Mouse (Mus musculus): ENCODE results near the gene Hsd11b1. TPM values are rescaled to one million over a fixed set of nuclear protein-coding genes. Genes with fewer than 3 reads are reported as not detected.
A peak's percentile ranks its signal among the peaks of the same experiment; 100 is the strongest.

The Hsd11b1 gene
- polyA plus RNA-seq, 1 experiment from 2014 or later = 6.9 TPM

DNA sequence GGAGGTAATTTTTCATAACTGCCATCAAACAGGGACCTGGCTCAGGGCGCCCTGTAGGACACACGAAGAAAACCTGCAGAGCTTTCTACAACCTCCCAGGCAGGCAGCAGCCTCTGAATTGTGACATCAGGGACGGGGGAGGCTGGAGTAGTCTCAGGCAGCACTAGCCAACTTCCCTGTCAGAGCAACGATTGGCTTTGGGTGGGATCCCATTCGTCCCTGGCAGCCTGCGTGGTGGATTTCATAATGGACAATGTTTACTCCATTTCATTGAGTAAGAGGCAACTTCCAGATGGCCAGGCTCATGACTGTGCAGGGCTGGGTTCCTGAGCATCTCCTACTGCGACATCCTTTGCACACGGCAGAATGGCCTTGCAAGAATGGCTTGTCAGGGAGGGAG is 21.6 kb downstream of the Hsd11b1 start:
- H3K4me2 ChIP-seq (replicated peaks) = no peak overlapping the region
- no peaks in the 10 kb centered on the region for H3K27me3 ChIP-seq
- 57% methylated on average over 8 of the region's 8 CpGs for WGBS
- no peak overlapping the region for H3K4me3 ChIP-seq (replicated peaks)
- ATAC-seq (ENCODE audit: insufficient number of reproducible peaks, low FRiP score, low TSS enrichment, low read depth) = no peak
- peaks cover 12% of the 10 kb centered on the region; the same call in 1 of the 2 replicates for H3K4me1 ChIP-seq
- H3K36me3 ChIP-seq = no peaks in the 10 kb centered on the region
- H3K27ac ChIP-seq (replicated peaks) = no peak overlapping the region
- no peaks in the 10 kb centered on the region for H3K9me3 ChIP-seq (replicated peaks)
- no peak overlapping the region for H3K9ac ChIP-seq

DNA sequence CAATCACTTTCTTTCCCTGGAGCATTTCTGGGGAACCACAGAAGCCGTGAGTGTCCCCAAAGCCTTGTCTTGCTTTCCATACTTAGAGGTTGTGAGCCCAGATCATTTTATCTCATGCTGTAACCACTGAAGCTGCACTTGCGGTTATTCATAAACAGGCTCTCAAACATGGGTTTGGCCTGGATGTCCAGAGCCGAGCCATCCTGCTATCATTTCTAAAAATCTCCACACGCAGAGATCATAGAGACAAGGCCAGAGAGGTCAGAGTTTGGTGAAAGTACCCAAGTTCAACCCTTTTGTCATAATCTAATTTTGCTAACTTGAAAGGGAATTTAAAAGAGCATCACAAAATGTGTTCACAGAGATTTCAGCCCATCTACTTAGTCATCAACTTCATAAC is 22.4 kb downstream of the Hsd11b1 start:
- Histone ChIP-seq H3K4me2 (replicated peaks) (no peak overlapping the region), H3K4me1 (peaks cover 12% of the 10 kb centered on the region; the same call in 1 of the 2 replicates), H3K9ac (no peak overlapping the region), H3K4me3 (replicated peaks) (no peak overlapping the region), H3K9me3 (replicated peaks) (no peaks in the 10 kb centered on the region), H3K27ac (replicated peaks) (no peak overlapping the region), H3K27me3 (no peaks in the 10 kb centered on the region), H3K36me3 (no peaks in the 10 kb centered on the region)
- no peak for ATAC-seq (ENCODE audit: insufficient number of reproducible peaks, low FRiP score, low TSS enrichment, low read depth)
- 88% methylated on average over 4 of the region's 4 CpGs for WGBS

DNA sequence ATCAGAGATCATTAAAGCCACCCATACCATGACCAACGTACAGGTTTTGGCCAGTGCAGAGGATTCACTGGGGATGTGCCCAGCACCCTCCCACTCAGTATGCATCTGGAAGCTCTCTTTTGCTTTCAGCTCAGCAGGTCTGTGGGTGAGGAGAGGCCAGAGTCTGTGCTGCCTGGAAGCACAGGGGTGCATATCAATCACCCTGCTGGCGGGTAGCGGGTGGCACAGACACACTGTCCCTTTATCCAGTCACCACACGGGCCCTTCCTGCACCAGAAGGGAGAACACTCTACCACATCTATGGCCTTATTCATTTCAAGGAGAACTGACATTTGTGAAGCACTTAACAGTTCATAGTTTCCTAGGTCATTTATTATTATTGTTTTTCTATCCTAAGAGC is 25.4 kb downstream of the Hsd11b1 start:
- no peak overlapping the region for H3K27ac ChIP-seq (replicated peaks)
- H3K9ac ChIP-seq = no peak overlapping the region
- H3K36me3 ChIP-seq = no peaks in the 10 kb centered on the region

DNA sequence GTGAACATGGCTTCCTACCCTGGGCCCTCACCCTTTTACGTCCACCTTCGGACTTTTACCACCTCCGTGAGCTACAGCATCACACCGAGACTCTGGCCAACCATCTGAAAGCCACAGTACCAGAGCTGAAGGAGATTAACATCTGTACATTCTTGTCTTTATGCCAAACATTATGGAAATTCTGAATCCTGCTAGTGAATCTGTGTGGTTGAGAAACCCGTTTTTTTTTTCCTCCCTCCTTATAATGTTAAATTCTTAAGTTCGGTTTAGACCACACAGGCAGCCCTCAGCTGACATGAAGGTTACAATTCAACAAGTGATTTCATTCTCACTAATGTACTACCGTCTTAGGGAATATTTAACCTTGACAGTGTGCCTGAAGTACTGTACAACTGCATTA is 28.9 kb downstream of the Hsd11b1 start:
- no peak overlapping the region for H3K9ac ChIP-seq
- no peaks in the 10 kb centered on the region for H3K36me3 ChIP-seq
- 49% methylated on average over 7 of the region's 7 CpGs for WGBS
- H3K27ac ChIP-seq (replicated peaks) = no peak overlapping the region
- ATAC-seq (ENCODE audit: insufficient number of reproducible peaks, low FRiP score, low TSS enrichment, low read depth) = no peak
- no peak overlapping the region for H3K4me3 ChIP-seq (replicated peaks)
- no peaks in the 10 kb centered on the region for H3K27me3 ChIP-seq
- H3K9me3 ChIP-seq (replicated peaks) = no peaks in the 10 kb centered on the region
- H3K4me2 ChIP-seq (replicated peaks) = no peak overlapping the region
- H3K4me1 ChIP-seq = no peaks in the 10 kb centered on the region

More for the DNA sequence above, 25.4 kb downstream of the Hsd11b1 start:
- Histone ChIP-seq H3K9me3 (replicated peaks) (no peaks in the 10 kb centered on the region), H3K27me3 (no peaks in the 10 kb centered on the region), H3K4me3 (replicated peaks) (no peak overlapping the region), H3K4me1 (0 out of 2 replicates have a peak, but pooled peaks cover 10% of the 10 kb centered on the region), H3K4me2 (replicated peaks) (no peak overlapping the region)
- WGBS = 62% methylated on average over 4 of the region's 4 CpGs
- ATAC-seq (ENCODE audit: insufficient number of reproducible peaks, low FRiP score, low TSS enrichment, low read depth) = no peak

DNA sequence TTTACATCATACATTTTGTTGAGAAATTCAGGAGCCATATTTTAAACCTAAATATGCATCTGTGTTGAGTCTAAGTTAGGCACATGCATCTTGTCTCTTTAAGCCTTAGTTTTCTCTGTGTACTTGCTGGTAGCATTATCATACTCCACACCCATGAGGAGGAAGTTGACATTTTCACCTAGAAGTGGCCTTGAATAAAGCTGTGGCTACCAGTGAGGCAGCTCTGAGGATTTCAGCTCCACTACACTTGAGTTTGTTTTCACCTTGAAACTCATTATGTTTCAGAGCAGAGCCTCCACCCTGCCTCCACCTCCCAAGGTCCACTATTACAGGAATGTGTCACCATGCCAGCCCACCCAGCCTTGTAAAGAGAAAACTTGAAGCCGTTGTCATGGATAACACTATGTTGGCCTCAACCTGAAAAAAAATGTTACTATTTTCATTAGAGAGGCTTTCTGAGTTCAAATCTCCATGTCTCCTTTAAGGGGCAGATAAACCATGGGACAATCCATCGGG is 29.7 kb downstream of the Hsd11b1 start:
- H3K4me2 ChIP-seq (replicated peaks) = no peak overlapping the region
- 93% methylated on average over 2 of the region's 2 CpGs for WGBS
- H3K9me3 ChIP-seq (replicated peaks) = no peaks in the 10 kb centered on the region
- H3K4me3 ChIP-seq (replicated peaks) = no peak overlapping the region
- no peak overlapping the region for H3K27ac ChIP-seq (replicated peaks)
- no peak for ATAC-seq (ENCODE audit: insufficient number of reproducible peaks, low FRiP score, low TSS enrichment, low read depth)
- no peaks in the 10 kb centered on the region for H3K4me1 ChIP-seq
- H3K9ac ChIP-seq = no peak overlapping the region
- no peaks in the 10 kb centered on the region for H3K27me3 ChIP-seq
- H3K36me3 ChIP-seq = no peaks in the 10 kb centered on the region

DNA sequence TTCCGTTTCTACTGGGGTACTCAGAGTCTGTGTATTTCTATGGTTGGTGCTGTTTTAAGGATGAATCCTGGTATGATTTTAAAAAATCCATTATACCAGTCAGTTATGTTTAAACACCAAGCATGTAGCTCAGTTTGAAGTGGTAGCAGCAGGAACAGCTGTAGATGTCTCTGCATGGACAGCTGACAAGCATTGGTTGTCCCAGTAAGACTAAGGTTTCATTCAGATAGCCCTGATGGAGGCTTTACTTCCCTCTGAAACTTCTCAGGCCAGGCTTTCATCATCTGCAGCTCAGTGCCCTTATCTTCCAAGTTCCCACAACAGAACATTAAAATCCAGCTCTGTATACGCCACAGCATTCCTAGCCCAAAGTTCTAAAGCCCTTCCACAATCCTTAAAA is 31.1 kb downstream of the Hsd11b1 start:
- ATAC-seq (ENCODE audit: insufficient number of reproducible peaks, low FRiP score, low TSS enrichment, low read depth) = no peak
- H3K9me3 ChIP-seq (replicated peaks) = no peaks in the 10 kb centered on the region
- no peak overlapping the region for H3K27ac ChIP-seq (replicated peaks)
- H3K4me3 ChIP-seq (replicated peaks) = no peak overlapping the region
- no peak overlapping the region for H3K4me2 ChIP-seq (replicated peaks)
- 72% methylated on average over 2 of the region's 2 CpGs for WGBS
- no peaks in the 10 kb centered on the region for H3K27me3 ChIP-seq
- H3K9ac ChIP-seq = no peak overlapping the region
- H3K4me1 ChIP-seq = no peaks in the 10 kb centered on the region
- H3K36me3 ChIP-seq = no peaks in the 10 kb centered on the region

DNA sequence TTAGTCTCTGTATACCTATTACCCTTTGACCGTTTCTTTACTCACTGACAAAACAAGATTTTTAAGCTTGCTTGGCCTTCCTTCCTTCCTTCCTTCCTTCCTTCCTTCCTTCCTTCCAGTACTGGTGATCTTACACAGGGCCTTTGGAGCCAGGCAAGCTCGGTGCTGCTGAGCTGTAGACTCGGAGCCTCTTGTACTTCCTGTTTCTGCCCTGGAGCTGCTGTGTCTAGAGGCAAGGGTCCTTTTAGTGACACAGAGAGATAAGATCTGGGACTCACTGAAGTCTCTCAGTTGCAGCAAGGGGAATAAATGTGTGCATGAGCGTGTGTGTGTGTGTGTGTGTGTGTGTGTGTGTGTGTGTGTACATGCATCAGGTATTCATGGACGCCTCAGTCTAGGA is 32.9 kb downstream of the Hsd11b1 start:
- WGBS = 55% methylated on average over 5 of the region's 5 CpGs
- Histone ChIP-seq H3K4me2 (replicated peaks) (no peak overlapping the region), H3K9ac (no peak overlapping the region), H3K4me1 (peaks cover 12% of the 10 kb centered on the region; the same call in 1 of the 2 replicates), H3K4me3 (replicated peaks) (no peak overlapping the region), H3K27me3 (no peaks in the 10 kb centered on the region), H3K27ac (replicated peaks) (no peak overlapping the region), H3K9me3 (replicated peaks) (no peaks in the 10 kb centered on the region), H3K36me3 (no peaks in the 10 kb centered on the region)
- ATAC-seq (ENCODE audit: insufficient number of reproducible peaks, low FRiP score, low TSS enrichment, low read depth) = no peak

DNA sequence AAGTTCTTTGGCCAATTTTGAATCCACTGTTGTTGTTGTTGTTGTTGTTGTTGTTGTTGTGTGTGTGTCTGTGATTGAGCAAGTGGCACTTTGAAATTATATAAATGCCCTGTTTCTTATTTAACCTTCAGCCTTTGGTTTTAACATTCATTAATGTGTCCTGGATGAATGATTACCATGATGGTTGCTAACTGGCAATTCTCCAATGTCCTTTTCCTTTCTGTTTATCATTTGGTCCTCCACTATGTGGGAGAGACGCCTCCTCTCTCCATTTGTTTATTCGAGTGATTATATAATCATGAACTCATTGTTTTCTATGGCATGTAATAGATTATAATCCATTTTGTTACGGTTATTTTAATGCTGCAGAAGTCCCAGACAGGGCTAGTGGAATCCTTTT is 33.3 kb downstream of the Hsd11b1 start:
- H3K4me2 ChIP-seq (replicated peaks) = no peak overlapping the region
- WGBS = 61% methylated on average over 3 of the region's 3 CpGs
- H3K27ac ChIP-seq (replicated peaks) = no peak overlapping the region
- H3K27me3 ChIP-seq = no peaks in the 10 kb centered on the region
- H3K9ac ChIP-seq = no peak overlapping the region
- no peak for ATAC-seq (ENCODE audit: insufficient number of reproducible peaks, low FRiP score, low TSS enrichment, low read depth)
- H3K9me3 ChIP-seq (replicated peaks) = no peaks in the 10 kb centered on the region
- peaks cover 13% of the 10 kb centered on the region; the same call in 1 of the 2 replicates for H3K4me1 ChIP-seq
- no peaks in the 10 kb centered on the region for H3K36me3 ChIP-seq
- no peak overlapping the region for H3K4me3 ChIP-seq (replicated peaks)

DNA sequence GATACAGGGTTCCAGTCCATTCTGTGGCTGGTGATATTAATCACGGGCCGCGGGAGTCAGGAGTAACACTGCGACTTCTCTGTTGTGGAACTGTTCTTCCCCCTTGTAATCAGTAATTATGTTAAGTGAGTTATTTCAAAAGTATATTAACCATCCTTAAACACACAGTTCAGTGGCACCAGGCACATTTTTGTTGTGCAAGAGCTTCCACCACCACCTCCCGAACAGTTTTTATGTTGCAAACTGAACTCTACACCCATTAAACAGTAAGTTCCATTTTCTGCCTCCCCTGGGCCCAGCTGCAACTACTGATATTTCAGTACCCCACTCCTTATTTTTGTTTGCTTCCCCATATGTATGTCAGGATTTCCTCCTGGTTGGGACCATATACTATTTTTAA is 34.3 kb downstream of the Hsd11b1 start:
- ATAC-seq (ENCODE audit: insufficient number of reproducible peaks, low FRiP score, low TSS enrichment, low read depth) = no peak
- Histone ChIP-seq H3K4me3 (replicated peaks) (no peak overlapping the region), H3K4me2 (replicated peaks) (no peak overlapping the region), H3K27ac (replicated peaks) (no peak overlapping the region), H3K4me1 (peaks cover 13% of the 10 kb centered on the region; the same call in 1 of the 2 replicates), H3K9ac (no peak overlapping the region), H3K27me3 (no peaks in the 10 kb centered on the region), H3K9me3 (replicated peaks) (no peaks in the 10 kb centered on the region), H3K36me3 (no peaks in the 10 kb centered on the region)
- WGBS = 87% methylated on average over 5 of the region's 5 CpGs

DNA sequence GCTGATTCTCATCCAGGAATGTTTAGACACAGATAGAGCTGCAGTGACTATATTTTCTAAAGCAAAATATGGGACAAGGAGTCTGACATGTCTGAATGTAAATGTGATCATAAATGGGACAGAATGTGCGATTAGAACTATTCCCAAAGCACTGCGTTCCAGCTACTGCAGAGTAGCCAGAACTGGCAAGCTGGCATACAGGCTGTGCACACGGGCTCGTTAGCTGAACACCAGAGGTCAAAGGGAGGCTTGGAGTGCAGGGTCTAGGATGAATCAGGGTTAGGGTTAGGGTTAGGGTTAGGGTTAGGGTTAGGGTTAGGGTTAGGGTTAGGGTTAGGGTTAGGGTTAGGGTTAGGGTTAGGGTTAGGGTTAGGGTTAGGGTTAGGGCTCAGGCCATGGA is 36.3 kb downstream of the Hsd11b1 start:
- Histone ChIP-seq H3K4me1 (peaks cover 13% of the 10 kb centered on the region; the same call in 1 of the 2 replicates), H3K36me3 (no peaks in the 10 kb centered on the region), H3K4me3 (replicated peaks) (no peak overlapping the region), H3K4me2 (replicated peaks) (no peak overlapping the region), H3K9ac (no peak overlapping the region), H3K27ac (replicated peaks) (0 out of 2 replicates have a peak overlapping the region, but pooled peaks have one; percentile 19), H3K9me3 (replicated peaks) (no peaks in the 10 kb centered on the region), H3K27me3 (no peaks in the 10 kb centered on the region)
- 64% methylated on average over 4 of the region's 4 CpGs for WGBS
- ATAC-seq (ENCODE audit: insufficient number of reproducible peaks, low FRiP score, low TSS enrichment, low read depth) = no peak

DNA sequence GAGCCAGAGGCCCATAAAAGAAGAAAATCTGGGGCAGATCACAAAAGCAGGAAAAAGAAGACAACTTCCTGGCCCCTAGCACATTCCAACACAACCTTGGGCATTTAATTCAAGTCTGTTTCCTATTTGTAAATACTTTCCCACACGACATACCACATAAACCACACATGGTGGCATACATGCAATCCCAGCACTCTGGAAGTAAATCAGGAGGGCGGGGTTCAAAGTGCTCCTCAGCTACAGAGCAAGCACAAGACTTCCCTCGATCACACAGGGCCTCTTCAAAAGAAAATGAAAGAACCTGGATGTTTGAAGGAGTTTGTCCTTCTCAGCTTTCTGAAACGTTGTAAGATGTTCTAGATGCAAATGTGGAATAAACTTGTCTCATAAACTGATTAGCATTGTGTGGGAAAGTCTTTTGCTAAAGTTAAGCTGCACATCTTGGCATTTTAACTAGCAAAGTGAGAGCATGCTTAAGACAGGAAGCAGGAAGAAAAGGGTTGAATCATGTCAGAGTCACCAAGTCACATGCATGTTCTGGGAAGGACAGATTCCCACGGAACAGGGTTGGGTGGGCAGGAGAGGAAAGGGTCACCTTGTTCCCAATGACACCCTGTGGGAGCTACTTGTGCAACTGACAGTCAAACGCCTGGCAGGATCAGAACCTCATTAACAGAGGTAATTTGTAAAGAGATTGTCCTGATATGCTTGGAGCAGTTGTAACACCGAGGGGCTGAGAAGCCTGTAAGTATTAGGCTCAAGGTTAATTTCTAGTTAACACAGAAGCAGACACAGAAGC is 37.0 kb downstream of the Hsd11b1 start:
- Histone ChIP-seq H3K9me3 (replicated peaks) (no peaks in the 10 kb centered on the region), H3K4me1 (peaks cover 13% of the 10 kb centered on the region; the same call in 1 of the 2 replicates), H3K27ac (replicated peaks) (peak overlapping the region; percentile 29; the same call in 1 of the 2 replicates), H3K4me2 (replicated peaks) (no peak overlapping the region), H3K36me3 (no peaks in the 10 kb centered on the region), H3K4me3 (replicated peaks) (no peak overlapping the region), H3K9ac (no peak overlapping the region), H3K27me3 (no peaks in the 10 kb centered on the region)
- WGBS = 22% methylated on average over 7 of the region's 7 CpGs
- ATAC-seq (ENCODE audit: insufficient number of reproducible peaks, low FRiP score, low TSS enrichment, low read depth) = no peak
